18 mouse cellular contexts compared by ENCODE assay signal in genomic region chr5:124469486-124469885, GRCm38 (mm10).
"Had no signal": no experiment of that assay in that cellular context is flagged by ENCODE, and none has a peak within 500 bp of the region (broad histone marks: within the 10 kb centered on the region; RNA-seq: fewer than 3 reads in every experiment).

No protein-coding gene starts in this region.

- H3K4me3 ChIP-seq: intestine, embryonic 15.5 days; limb, embryonic 10.5 days; limb, embryonic 13.5 days; liver, embryonic 12.5 days; liver, embryonic 15.5 days; lung, embryonic 15.5 days; midbrain, embryonic 12.5 days; midbrain, embryonic 15.5 days; myocyte; neural tube, embryonic 13.5 days had no signal

- H3K9me3 ChIP-seq: intestine, embryonic 15.5 days; limb, embryonic 10.5 days; limb, embryonic 13.5 days; liver, embryonic 12.5 days; liver, embryonic 15.5 days; lung, embryonic 15.5 days; midbrain, embryonic 12.5 days; midbrain, embryonic 15.5 days; neural tube, embryonic 13.5 days had no signal

- H3K36me3 ChIP-seq: midbrain, embryonic 15.5 days had no signal

- H3K27me3 ChIP-seq: intestine, embryonic 15.5 days; limb, embryonic 13.5 days; liver, embryonic 12.5 days; liver, embryonic 15.5 days; lung, embryonic 15.5 days; midbrain, embryonic 12.5 days; midbrain, embryonic 15.5 days; neural tube, embryonic 13.5 days had no signal

- H3K4me1 ChIP-seq: intestine, embryonic 15.5 days; limb, embryonic 10.5 days; limb, embryonic 13.5 days; lung, embryonic 15.5 days; midbrain, embryonic 12.5 days; midbrain, embryonic 15.5 days; neural tube, embryonic 13.5 days had no signal

- ATAC-seq: intestine, embryonic 15.5 days; liver, embryonic 12.5 days; midbrain, embryonic 15.5 days had no signal

- DNase-seq: kidney, adult 11 months; kidney, adult 9 months; kidney, postnatal 14 days; kidney, postnatal 4 days; liver; lung, adult 18-20 months; lung, postnatal 10 days; lung, postnatal 36 days had no signal

- H3K27ac ChIP-seq: intestine, embryonic 15.5 days; limb, embryonic 10.5 days; limb, embryonic 13.5 days; liver, embryonic 12.5 days; liver, embryonic 15.5 days; lung, embryonic 15.5 days; midbrain, embryonic 12.5 days; midbrain, embryonic 15.5 days; neural tube, embryonic 13.5 days had no signal
